Mouse (Mus musculus) right cerebral cortex, postnatal 4 days (tissue): ENCODE results near the gene Gm4779.
A peak's percentile ranks its signal among the peaks of the same experiment; 100 is the strongest.
"Not testable (repeated sequence)": the region's sequence is repeated elsewhere in the genome, so short reads cannot be mapped to it uniquely, and the experiment has no call there.

Experiments
- DNase-seq: peaks from one replicate; pipeline ENCODE4 v3.0.0-alpha.2; 2022

Gm4779 gene

DNA sequence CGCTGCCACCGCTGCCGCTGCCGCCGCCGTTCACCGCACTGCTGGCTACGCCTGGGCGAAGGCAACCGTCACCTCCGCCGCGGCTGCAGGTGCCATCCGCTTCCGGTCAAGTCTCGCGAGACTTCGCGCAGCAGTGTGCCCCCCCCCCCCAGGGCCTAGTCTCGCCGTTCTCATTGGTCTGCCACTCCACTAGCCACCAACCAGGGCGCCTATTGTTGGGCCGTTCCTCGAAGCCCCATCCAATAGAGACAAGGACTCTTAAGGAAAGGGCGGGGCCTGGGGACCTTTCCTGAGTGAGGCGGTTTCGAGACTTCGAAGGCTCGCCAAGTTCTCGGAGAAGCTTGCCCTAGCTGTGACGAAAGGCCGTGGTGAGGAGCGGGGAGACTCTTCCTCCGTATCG, at the start of gene Gm4779, which contains the start of gene 8030474K03Rik:
TSS of gene Gm4779 (minus strand) at position 82 of the 400 bp plus-strand sequence.
TSS of gene 8030474K03Rik (plus strand) at position 315 of the 400 bp plus-strand sequence.
- no peak for DNase-seq

DNA sequence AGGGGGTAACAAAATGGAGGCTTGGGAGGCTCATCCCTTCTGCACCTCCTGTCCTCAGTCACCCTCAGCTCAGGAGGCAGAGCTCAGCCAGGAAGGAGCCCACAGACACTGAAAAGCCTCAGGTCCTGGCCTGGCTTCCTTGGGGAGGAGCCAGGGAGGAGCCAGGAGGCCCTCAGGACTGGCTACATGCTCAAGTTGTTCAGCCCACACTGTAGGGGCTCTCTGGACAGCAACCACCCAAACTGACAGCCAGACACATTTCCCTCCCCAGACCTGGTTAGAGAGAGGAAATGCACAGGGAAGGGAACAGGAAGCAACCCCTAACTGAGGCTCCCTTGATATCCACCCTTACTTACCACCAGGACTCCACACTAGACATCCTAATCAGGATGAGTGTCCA, 25.8 kb upstream of the Gm4779 start:
- DNase-seq, result not testable (repeated sequence)

GRCm38 (mm10) chrX:101819163-101819562, 24.9 kb upstream of the Gm4779 start:
- DNase-seq, result no peak

DNA sequence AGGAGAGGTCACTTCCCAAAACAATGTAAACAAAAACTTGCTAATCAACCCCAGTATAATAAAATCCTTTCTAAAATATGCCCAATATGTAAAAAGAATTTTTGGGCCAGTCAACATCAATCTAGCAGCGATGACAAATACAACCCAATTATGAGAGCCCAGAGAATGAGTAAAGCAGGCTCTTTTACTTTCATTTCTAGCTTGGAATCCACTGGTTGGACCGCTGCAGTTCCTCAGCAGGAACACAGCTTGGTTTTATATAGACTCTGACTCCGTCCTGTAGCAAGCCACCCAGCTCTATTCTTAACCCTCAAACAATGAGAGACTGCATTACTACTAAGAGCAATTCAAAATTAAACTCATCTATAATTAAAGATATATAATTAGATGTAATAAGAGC, 17.5 kb upstream of the Gm4779 start:
- DNase-seq, result no peak

- no peak for DNase-seq
Measured at GRCm38 (mm10) chrX:101805512-101805911, 11.3 kb upstream of the Gm4779 start.

DNA sequence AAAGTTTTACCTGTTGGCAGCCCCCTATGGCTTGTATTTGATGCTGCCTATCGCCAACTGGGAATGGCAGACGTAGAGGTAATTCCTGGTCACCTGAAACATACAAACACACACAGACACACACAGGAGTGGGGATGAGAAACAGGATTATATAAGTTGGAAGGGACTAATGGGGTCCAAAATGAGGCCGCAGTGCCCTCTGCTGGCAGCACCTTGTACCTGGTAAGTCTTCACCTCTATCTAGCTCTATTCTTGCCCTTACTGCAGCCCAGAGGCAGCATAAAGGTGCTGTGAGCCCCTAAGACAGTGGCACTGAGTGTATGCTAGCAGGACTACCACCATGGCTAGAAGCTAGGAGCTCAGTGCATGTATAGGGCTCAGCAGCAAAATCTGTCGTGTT, 2.7 kb downstream of the Gm4779 start:
- peak; percentile 64 for DNase-seq

- DNase-seq, result peak; percentile 50
Measured at GRCm38 (mm10) chrX:101772035-101772434, 22.2 kb downstream of the Gm4779 start.

- DNase-seq, result no peak
Measured at GRCm38 (mm10) chrX:101770307-101770706, 23.9 kb downstream of the Gm4779 start.

- DNase-seq, result no peak
Measured at GRCm38 (mm10) chrX:101769478-101769877, 24.7 kb downstream of the Gm4779 start.

- DNase-seq, result no peak
Measured at GRCm38 (mm10) chrX:101767280-101767679, 26.9 kb downstream of the Gm4779 start.

- DNase-seq, result no peak
Measured at GRCm38 (mm10) chrX:101765111-101765510, 29.1 kb downstream of the Gm4779 start.

- DNase-seq, result no peak
Measured at GRCm38 (mm10) chrX:101764621-101765020, 29.6 kb downstream of the Gm4779 start.

DNA sequence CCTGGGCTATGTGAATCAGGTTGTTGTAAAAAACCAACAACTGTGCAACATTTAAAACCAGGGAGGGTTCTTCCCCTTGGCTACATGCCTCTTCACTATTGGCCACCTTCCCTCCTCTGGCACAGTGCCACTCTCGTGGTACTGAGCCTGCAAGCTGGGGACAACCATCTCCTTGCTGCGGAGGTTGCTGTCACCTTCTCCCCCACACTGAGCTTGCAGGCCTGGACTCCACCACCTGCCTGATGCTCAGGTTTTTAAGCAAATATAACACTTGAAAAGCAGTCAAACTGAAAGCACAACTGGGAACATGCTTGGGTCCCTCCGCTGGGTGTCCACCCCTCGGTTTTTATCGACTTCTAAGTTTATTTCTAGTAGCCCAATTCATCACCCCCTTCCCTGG, 39.7 kb downstream of the Gm4779 start:
- peak; percentile 29 for DNase-seq

DNA sequence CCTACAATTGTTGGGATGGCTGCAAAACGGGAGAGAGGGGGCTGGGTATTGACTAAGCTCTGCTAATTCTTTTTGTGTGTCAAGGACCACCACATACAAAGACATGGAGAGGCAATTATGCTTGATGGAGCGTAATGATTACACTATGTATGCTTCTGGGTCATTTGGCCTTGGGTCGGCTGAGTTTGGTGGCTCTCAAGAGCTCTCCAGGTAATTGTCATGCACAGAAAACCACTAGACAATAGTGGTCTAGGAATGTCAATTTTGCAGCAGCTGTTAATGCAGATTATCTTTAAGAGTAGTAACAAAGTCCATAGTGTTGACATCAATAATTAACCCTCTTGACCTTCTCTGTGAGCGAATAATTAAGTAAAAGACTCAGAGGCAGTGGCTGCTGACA, 44.1 kb downstream of the Gm4779 start:
- no peak for DNase-seq

DNA sequence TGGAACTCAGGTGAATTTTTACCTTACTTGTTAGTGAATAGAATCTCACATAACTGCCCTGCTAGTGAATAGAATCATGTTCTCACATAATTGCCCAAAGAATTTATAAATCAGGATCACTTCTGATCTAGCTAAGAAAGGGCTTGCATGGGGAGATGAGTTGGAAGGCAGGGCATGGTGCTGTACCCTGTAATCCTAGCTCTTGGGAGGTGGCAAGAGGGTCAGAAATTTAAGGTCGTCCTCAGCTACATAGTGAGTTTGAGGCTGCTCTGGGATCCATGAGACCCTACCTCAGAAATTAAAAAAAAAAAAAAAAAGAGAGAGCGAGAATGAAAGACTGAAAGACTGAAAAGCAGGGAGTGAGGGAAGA, 53.2 kb downstream of the Gm4779 start:
- DNase-seq, result no peak

- peak; percentile 15 for DNase-seq
Measured at GRCm38 (mm10) chrX:101740335-101741063, 53.7 kb downstream of the Gm4779 start.
